Comparison of ENCODE assay signal across 8 mouse cellular contexts in the genomic region with DNA sequence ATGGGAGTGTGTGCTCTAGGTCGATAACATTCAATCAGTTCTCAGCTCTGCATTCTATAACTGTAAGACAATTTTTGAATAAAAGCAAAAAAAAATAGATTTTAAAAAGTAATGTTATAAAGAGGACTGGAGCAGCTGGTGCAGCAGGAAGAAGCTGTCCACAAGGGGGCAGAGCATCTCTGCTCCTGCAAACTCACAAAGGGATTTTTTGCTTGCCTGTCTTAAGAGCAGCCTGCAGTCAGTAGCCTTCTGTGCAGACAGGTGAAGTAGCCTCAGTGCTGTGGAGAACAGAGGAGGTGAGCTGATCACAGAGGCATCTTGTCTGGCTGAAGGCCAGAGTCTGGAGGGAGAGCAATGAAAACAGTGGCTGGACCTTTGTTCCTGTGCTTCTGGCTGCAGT.
DNase-seq lines count a peak whose midpoint lies in the region; ATAC-seq and TF ChIP-seq lines count a peak whose summit lies in the region.
"Not testable (repeated sequence)": the region's sequence is repeated elsewhere in the genome, so short reads cannot be mapped to it uniquely, and the experiment has no call there.

No protein-coding gene starts in this region.

- peak; percentile 80 for ATAC-seq in frontal cortex, adult (ENCODE audit: low TSS enrichment)
- peak; percentile 60; the same call in 1 of the 2 replicates for ATAC-seq in hindbrain, embryonic 16.5 days
- ATAC-seq in lung, postnatal 0 days = not testable (repeated sequence)

- H3K79me2 ChIP-seq in MEL (ENCODE audit: control insufficient read depth, insufficient read depth, low read length, poor library complexity) = not testable (repeated sequence)

- not testable (repeated sequence) for H3K4me1 ChIP-seq in MEL (ENCODE audit: control insufficient read depth in 1 of 2, insufficient read depth in 2 of 2, low read length in 2 of 2); hindbrain, embryonic 16.5 days (ENCODE audit: control insufficient read depth, insufficient read depth, low read depth, low read length); lung, postnatal 0 days (ENCODE audit: insufficient read depth, low read depth, low read length); olfactory bulb, adult 2 months (ENCODE audit: control insufficient read depth, insufficient read depth, low read length)
- peaks cover 14% of the 10 kb centered on the region for H3K4me1 ChIP-seq in thymus, adult 2 months (replicated peaks; ENCODE audit: control insufficient read depth, insufficient read depth, low read length)

- H3K27ac ChIP-seq in MEL (ENCODE audit: control insufficient read depth, low read depth, low read length); hindbrain, embryonic 16.5 days (ENCODE audit: low read depth, low read length); lung, postnatal 0 days (ENCODE audit: low read length); olfactory bulb, adult 2 months (ENCODE audit: insufficient read depth, low read depth, low read length): not testable (repeated sequence)
- H3K27ac ChIP-seq in thymus, adult 2 months (ENCODE audit: control insufficient read depth, insufficient read depth, low read length) = peak overlapping the region; percentile 77

- TF ChIP-seq CTCF in MEL (IDR thresholded peaks at IDR 0.05 in 2 of 3, conservative IDR thresholded peaks at IDR 0.05 in 1 of 3; ENCODE audit: control insufficient read depth in 1 of 3, insufficient read depth in 1 of 3, low read depth in 2 of 3, low read length in 3 of 3, poor library complexity in 1 of 3, severe bottlenecking in 1 of 3) = peak in 2 of 3 experiments; percentile 36 to 51; a peak in 4 of 6 replicates
- TF ChIP-seq CTCF in lung, postnatal 0 days (IDR thresholded peaks at IDR 0.05) = peak; percentile 65
- 0 out of 2 replicates have a peak, but pooled peaks have one; percentile 16 for TF ChIP-seq CTCF in olfactory bulb, adult 2 months (IDR thresholded peaks at IDR 0.05; ENCODE audit: insufficient read depth, low read depth, low read length)
- 0 out of 2 replicates have a peak, but pooled peaks have one; percentile 11 for TF ChIP-seq CTCF in thymus, adult 2 months (IDR thresholded peaks at IDR 0.05; ENCODE audit: borderline replicate concordance, control insufficient read depth, extremely low read depth, insufficient read depth, low read length, poor library complexity)

- peak; percentile 33 for TF ChIP-seq RAD21 in MEL (IDR thresholded peaks at IDR 0.05; ENCODE audit: low read depth, low read length)

- H3K9ac ChIP-seq in MEL (ENCODE audit: control insufficient read depth, low read depth, low read length, poor library complexity, severe bottlenecking); hindbrain, embryonic 16.5 days (ENCODE audit: low read depth, low read length); lung, postnatal 0 days (replicated peaks; ENCODE audit: low read depth): not testable (repeated sequence)

- H3K4me2 ChIP-seq in hindbrain, embryonic 16.5 days (ENCODE audit: low read length); lung, postnatal 0 days (replicated peaks; ENCODE audit: low read depth, low read length): not testable (repeated sequence)

- TF ChIP-seq EP300 in MEL (IDR thresholded peaks at IDR 0.05; ENCODE audit: low read depth in 1 of 2, low read length in 2 of 2); lung, postnatal 0 days (IDR thresholded peaks at IDR 0.05): not testable (repeated sequence)

- TF ChIP-seq POLR2A in MEL (IDR thresholded peaks at IDR 0.05; ENCODE audit: control insufficient read depth in 1 of 2, insufficient read depth in 1 of 2, low read depth in 1 of 2, low read length in 2 of 2, poor library complexity in 1 of 2); olfactory bulb, adult 2 months (IDR thresholded peaks at IDR 0.05; ENCODE audit: insufficient read depth, low read depth, low read length); thymus, adult 2 months (IDR thresholded peaks at IDR 0.05; ENCODE audit: control insufficient read depth, extremely low read depth, insufficient read depth, low read length, poor library complexity): not testable (repeated sequence)

- H3K36me3 ChIP-seq in MEL (ENCODE audit: control insufficient read depth in 1 of 2, insufficient read depth in 2 of 2, low read length in 2 of 2); hindbrain, embryonic 16.5 days (ENCODE audit: control insufficient read depth, insufficient read depth, low read length); lung, postnatal 0 days (ENCODE audit: insufficient read depth, low read length); thymus, adult 2 months (ENCODE audit: control insufficient read depth, insufficient read depth, low read length): not testable (repeated sequence)

- DNase-seq in MEL (ENCODE audit: low read depth, low spot score) = peak; percentile 69
- DNase-seq in cerebellum, adult 9-11 months = peak; percentile 4
- DNase-seq in layer of hippocampus, adult 9-11 months = peak; percentile 44
- DNase-seq in lung, postnatal 0 days (ENCODE audit: low spot score) = peak; percentile 37
- DNase-seq in thymus, adult 2 months = peak; percentile 70

- H3K27me3 ChIP-seq in MEL (ENCODE audit: control insufficient read depth in 1 of 2, insufficient read depth in 2 of 2, low read length in 2 of 2); hindbrain, embryonic 16.5 days (replicated peaks; ENCODE audit: control insufficient read depth, insufficient read depth, low read length); lung, postnatal 0 days (replicated peaks; ENCODE audit: insufficient read depth, low read length); thymus, adult 2 months (ENCODE audit: control insufficient read depth, insufficient read depth, low read length): not testable (repeated sequence)

- H3K9me3 ChIP-seq in MEL (replicated peaks; ENCODE audit: insufficient read depth, low read length); hindbrain, embryonic 16.5 days (ENCODE audit: control insufficient read depth, low read length); lung, postnatal 0 days (ENCODE audit: low read length): not testable (repeated sequence)

- WGBS in hindbrain, embryonic 16.5 days = 62% methylated on average over 1 of the region's 1 CpGs
- WGBS in lung, postnatal 0 days = 66% methylated on average over 1 of the region's 1 CpGs
- 64% methylated on average over 1 of the region's 1 CpGs for WGBS in olfactory bulb, adult 2 months
- WGBS in thymus, adult 2 months = 51% methylated on average over 1 of the region's 1 CpGs

- H3K4me3 ChIP-seq in MEL (ENCODE audit: control insufficient read depth in 1 of 2, insufficient read depth in 1 of 2, low read depth in 2 of 2, low read length in 2 of 2); hindbrain, embryonic 16.5 days (ENCODE audit: low read length); lung, postnatal 0 days (ENCODE audit: low read depth, low read length); olfactory bulb, adult 2 months (ENCODE audit: insufficient read depth, low read depth, low read length): not testable (repeated sequence)
- H3K4me3 ChIP-seq in thymus, adult 2 months (ENCODE audit: control insufficient read depth, insufficient read depth, low read length) = peak overlapping the region; percentile 28

TF ChIP-seq in MEL, 35 proteins besides CTCF, POLR2A, EP300 and RAD21:
- peak; percentile 50 for TF ChIP-seq SMC3 (IDR thresholded peaks at IDR 0.05; ENCODE audit: low read depth, low read length)
- peak; percentile 32; the same call in 1 of the 2 replicates for TF ChIP-seq ZC3H11A (IDR thresholded peaks at IDR 0.05; ENCODE audit: low read depth, low read length)
TF ChIP-seq in MEL: peak in this region for 2; not testable (repeated sequence) for 33.

Comparison
In these comparisons a context has a peak if more than half of its experiments do, and no peak if none do; other contexts are left out.
1. DNase-seq: peak in every context shown above with its lines; median percentile 70 in thymus, adult 2 months; 69 in MEL; 44 in layer of hippocampus, adult 9-11 months; 37 in lung, postnatal 0 days; 4 in cerebellum, adult 9-11 months.
2. CTCF ChIP-seq: peak in every context shown above with its lines; median percentile 65 in lung, postnatal 0 days; 44 in MEL; 16 in olfactory bulb, adult 2 months; 11 in thymus, adult 2 months.